Mouse (Mus musculus) cerebellum, adult 2 months (tissue): ENCODE measurements around the gene Tnrc6b.

ENCODE experiments used
- CTCF ChIP-seq: fragments of 200-500 bp; IDR thresholded peaks from 2 replicates; pipeline ENCODE4 v1.5.1; 2011; ENCODE audit warnings: low read depth, mild to moderate bottlenecking, control low read depth, low read length, moderate library complexity, borderline replicate concordance; ENCODE audit not compliant: insufficient read depth
- POLR2A ChIP-seq: fragments of 200-500 bp; IDR thresholded peaks from 2 replicates; pipeline ENCODE4 v1.6.1; 2011; ENCODE audit warnings: low read length, control low read depth, borderline replicate concordance; ENCODE audit not compliant: insufficient read depth

DNA sequence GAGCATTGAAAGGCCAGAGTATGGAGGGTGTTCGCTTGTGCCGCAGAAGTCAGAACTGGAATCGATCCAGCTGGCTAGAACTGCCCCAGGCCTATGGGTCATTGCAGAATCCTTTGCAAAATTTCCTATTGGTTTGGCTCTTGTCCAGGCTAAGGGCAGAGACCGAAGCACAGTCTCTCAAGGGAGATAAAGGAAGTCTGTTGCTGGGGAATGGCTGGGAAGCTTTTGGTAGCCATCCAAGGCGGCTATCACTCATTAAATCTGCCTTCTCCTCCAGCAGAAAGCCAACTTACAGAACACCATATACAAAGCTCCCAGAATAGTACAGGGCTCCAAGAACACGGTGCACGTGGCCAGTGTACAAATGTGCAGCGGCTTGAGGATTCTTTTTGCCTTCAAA lies 4.0 kb upstream of the Tnrc6b start:
- TF ChIP-seq POLR2A (no peak), CTCF (no peak)
